Mouse (Mus musculus): ENCODE measurements at regions not wholly inside any gene's neighbourhood (a gene's known extent, or its start where the extent isn't known, plus 50 kb on each side); places are given as distances from the start of the nearest gene placed in this dataset.

DNA sequence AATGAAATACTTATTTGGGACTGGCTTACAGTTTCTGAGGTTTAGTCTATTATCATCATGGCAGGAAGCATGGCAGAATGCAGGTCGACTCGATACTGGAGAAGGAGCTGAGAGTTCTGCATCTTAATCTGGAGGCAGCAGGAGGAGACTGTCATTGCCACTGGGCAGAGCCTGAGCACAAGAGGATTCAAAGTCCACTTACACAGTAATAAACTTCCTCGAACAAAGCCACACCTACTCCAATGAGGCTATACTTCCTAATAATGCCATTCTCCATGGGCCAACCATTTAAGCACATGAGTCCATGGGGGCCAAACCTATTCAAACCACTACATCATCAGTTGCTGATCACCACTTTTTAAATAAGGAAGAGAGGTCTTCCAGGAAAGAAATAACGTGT, 393.5 kb downstream of the Gja1 start:
- no peak for DNase-seq (ENCODE audit: low spot score)

DNA sequence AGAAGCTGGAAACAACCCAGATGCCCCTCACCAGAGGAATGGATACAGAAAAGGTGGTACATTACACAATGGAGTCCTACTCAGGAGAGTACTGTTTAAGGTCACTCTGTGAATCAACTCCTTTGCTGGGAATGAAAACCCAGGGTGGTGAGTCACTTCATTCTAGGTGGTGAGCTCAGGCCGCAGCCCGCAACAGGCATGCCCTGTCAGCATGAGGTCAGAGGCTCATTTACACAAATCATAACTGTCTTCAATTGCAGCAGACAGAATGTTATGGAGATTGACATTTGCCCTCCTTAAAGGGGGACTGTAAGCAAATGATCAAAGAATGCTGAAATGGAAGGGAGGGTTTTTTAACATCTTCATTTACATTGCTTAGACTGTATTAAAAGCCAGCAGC, 405.1 kb downstream of the Gja1 start:
- DNase-seq (ENCODE audit: low spot score), result no peak

- no peak for DNase-seq (ENCODE audit: low spot score)
These were observed 406.8 kb downstream of the Gja1 start for GRCm38 (mm10) chr10:56783941-56784340.

DNA sequence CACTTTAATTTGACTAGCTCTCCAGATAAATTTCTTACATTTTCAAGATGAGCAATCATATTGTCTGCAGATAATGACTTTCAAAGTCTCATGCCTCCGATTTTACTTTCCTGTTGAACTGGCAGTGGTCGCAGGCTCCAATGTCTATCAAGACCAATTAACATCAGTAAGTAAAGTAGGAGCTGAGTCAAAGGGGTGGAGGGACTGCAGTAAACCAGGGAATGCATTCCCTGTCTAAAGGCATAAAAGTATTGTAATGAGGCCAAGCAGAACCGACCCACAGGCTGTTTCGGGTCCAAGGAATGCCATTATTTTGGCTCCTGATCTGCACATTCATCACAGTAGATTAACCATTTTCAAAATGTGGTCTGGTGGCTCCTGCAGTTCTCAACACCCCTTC, 411.0 kb downstream of the Gja1 start:
- DNase-seq (ENCODE audit: low spot score), result no peak

DNA sequence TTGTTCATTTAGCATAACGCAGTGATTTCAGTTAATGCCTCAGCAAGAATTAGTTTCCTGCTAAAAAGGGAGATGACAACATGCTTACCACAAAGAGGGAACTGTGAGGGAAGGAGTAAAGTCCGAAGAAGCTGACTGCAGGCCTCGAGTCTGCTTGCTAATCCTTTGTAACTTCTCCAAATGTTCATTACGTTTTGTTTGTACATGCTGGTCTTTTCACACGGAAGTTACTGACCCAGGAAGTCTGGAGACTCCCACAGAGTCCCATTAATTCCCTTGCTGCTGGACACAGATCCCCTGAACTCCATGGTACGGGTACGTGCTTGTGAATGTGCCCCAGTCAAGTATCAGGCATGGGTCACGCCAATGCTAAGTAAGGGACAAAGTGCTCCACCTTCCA, 415.9 kb downstream of the Gja1 start:
- DNase-seq (ENCODE audit: low spot score), result no peak

- DNase-seq (ENCODE audit: low spot score), result no peak
These were observed 418.3 kb downstream of the Gja1 start for GRCm38 (mm10) chr10:56795396-56795795.

- DNase-seq (ENCODE audit: low spot score), result no peak
These were observed 422.2 kb downstream of the Gja1 start for GRCm38 (mm10) chr10:56799307-56799706.

GRCm38 (mm10) chr10:56799745-56800144, 422.6 kb downstream of the Gja1 start:
- no peak for DNase-seq (ENCODE audit: low spot score)

- DNase-seq (ENCODE audit: low spot score), result no peak
These were observed 431.9 kb downstream of the Gja1 start for GRCm38 (mm10) chr10:56809006-56809405.

DNA sequence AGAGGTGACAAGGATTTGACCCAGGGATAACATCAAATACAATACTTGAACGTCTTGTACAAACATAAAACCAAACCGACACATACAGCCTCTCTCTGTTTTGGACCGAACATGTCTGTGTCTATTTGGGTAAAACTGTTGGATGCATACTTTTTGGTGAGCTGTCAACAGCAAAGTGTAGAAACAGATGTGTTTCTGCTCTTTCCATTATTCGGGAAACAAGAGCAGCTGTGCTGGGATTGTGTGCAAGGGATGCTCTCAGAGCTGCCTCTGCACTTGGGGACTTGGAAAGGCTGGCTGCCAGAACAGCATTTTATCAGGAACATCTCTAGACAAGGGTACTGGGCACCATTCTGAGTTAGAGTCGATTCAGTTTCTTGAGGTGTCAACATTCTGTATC, 445.0 kb downstream of the Gja1 start:
- no peak for DNase-seq (ENCODE audit: low spot score)

DNA sequence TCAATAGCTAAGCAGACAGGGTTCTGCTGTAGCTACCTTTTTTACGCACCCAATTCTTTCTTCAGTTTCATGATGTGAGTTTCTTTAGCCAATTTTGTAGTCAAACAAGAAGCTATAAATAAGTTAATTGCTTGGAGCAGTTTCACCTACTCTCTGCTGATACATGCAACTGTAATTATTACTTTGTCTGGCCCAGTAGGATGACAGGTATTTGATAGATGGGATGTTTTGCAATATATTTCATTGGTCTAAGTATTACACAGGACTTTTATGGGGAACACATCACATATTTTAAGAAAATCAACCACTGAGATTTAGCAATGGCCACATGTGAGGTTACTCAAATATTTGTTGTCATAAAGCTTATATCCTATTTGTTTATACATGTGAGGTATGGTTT, 454.2 kb downstream of the Gja1 start:
- no peak for DNase-seq (ENCODE audit: low spot score)

DNA sequence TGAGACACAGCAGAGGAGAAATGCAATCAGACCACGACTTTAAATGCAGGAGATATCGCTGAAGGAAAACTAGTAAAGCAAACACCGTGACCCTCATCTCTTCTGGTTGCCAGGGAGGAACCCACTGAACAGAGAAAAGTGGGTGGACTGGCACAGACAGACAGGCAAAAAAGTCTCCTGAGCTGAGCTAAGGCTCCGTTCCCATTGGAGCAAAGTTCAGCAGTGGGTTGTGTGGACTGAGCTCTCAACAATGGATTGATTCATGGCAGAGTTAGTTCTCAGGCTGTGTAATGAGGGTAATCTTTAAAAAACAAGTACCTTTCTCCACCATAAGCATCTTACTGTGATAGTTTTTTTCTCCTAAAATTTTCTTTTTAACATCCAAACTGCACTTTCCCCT, 454.8 kb downstream of the Gja1 start:
- no peak for DNase-seq (ENCODE audit: low spot score)

- no peak for DNase-seq (ENCODE audit: low spot score)
These were observed 459.0 kb downstream of the Gja1 start for GRCm38 (mm10) chr10:56836130-56836529.

DNA sequence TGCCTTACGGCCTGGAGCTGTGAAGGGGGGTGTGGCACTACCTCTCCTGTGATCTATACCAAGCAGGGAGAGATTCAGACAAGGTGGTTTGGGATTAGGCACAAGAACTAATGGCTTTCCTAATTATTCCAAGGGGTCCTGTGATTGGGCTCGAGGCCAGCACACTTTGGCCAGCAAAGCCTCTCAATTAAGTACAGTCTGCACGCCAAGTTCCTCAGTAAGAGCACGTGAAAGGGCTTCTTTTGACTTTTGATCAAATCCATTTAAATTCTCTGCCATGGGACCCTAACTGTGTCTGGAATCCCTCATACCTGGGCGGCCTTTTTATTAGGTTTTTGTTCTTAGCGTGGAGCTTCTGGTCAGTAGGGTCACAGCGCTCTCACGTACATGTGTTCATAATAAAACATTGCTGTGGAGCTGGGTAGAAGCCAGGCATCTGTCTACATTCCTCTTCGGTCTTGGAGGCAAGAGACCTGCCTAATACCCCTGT, 461.9 kb downstream of the Gja1 start:
- no peak for DNase-seq (ENCODE audit: low spot score)

DNA sequence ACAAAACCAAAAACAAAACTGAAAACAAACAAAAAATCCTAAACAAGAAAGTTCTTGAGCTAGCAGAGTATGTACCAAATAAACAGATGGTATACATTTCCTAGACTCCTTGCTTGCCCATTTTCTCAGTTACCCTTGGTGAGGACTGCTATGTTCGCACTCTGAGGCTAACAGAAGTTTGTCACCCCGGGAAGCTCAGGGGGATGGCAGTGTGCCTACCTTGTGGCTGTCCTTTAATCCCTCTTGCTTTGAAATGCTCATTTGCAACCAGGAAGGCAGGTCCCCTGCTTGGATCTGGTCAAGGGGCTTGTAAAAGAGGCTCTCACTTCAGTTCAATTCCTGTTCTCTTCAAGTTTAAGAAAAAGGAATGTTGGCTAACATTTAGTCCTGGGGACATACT, 462.4 kb downstream of the Gja1 start:
- DNase-seq (ENCODE audit: low spot score), result no peak

GRCm38 (mm10) chr10:56840732-56841131, 463.6 kb downstream of the Gja1 start:
- DNase-seq (ENCODE audit: low spot score), result peak; percentile 45

GRCm38 (mm10) chr10:56841486-56841885, 464.4 kb downstream of the Gja1 start:
- no peak for DNase-seq (ENCODE audit: low spot score)

- DNase-seq (ENCODE audit: low spot score), result no peak
These were observed 464.8 kb downstream of the Gja1 start for GRCm38 (mm10) chr10:56841973-56842372.

DNA sequence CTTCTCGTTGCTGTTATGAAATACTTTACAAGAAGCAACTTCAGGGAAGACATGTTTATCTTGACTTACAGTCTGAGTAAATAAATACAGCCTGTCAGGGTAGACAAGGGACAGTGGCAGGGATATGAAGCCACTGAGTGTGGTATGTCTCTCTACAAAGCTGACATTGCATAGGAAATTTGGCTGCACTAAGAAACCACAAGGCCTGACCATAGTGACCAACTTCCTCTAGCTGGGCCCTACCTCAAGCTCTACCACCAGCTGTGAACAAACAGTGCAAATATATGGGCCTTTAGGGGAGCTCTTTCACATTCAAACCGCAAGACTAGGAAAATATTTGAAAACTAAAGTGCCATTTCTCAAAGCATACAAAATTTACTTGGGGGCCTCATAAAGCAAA, 475.4 kb downstream of the Gja1 start:
- no peak for DNase-seq (ENCODE audit: low spot score)

DNA sequence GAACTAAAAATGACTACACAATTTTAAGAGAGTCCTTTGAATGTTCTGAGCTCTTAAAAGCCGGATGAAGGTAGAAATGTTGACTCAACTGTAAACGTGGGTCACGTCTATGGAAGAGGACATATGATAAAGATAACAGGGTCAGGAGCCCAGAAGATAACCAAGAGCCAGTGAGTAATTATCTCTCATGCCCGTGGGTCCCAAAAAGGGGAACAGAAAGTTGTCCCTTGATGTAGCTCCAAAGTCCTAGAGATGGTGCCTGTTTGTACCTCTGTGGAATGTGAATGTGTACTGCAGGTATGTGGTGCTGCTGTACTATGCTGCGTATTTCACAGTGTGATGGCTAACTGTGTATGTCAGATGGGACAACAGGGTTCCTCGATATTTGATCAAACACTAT, 479.1 kb downstream of the Gja1 start:
- DNase-seq (ENCODE audit: low spot score), result no peak

DNA sequence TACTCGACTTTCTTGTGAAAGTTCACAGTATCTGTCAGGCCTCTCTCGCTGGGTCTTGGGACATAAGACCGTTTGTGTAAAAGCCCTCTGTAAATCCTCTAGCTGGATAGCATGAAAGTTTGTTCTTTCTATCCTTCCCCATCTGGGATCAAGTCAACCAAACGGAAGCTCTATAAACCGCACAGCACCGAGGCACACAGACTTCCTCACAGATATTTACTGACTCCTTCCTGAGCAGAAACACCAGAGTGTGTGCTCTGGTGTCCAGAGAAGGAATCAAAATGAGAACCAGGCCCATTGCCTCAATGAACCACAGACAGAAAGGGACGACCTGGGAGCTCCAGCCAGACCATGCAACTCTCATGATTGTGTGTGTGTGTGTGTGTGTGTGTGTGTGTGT, 502.6 kb downstream of the Gja1 start:
- peak; percentile 4 for DNase-seq (ENCODE audit: low spot score)

GRCm38 (mm10) chr10:56880154-56880591, 503.0 kb downstream of the Gja1 start:
- peak; percentile 80 for DNase-seq (ENCODE audit: low spot score)

DNA sequence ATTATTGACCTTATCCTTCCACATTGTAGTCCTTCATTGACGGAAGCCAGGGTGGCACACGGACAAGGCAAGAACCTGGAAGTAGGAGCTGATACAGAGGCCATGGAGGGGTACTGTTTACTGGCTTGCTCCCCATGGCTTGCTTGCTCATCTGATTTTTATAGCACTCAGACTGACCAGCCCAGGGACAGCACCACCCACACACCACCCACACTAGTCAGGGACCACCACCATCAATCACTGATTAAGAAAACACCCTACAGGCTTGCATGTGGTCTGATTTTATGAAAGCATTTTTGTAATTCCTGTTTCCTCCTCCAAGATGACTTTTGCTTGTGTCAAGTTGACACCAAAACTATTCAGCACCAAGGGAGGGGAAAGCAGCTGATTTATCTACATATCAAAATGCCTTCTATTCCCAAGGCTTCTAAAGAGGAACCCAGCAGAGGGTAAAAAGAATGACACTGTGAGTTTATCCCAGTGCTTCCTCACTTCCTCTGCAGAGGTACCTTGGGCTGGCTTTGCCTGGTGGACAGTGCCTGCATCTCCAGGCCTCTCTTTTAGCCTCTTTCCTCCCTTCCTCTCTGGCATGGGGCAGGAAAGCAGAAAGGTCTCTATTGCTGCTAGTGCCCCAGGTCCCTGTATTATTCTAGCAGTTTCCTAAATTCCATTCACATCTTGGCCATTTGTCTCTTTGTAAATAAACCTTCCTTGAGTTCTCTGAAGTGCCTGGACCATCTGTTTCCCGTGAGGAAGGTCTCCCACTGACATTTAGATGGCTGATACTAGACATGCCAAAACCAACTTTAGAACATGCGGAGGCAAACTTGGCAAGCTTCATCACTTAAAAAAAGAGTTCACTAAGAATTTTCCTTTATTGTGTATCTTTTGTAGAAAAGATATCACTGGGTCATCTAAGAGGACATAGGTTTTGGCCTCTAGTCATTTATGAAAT, 507.6 kb downstream of the Gja1 start:
- DNase-seq (ENCODE audit: low spot score), result no peak

All from gastrocnemius, adult 18-20 months (tissue).